ENCODE assay signal across 20 mouse cellular contexts in genomic region chr17:12051031-12051430, GRCm38 (mm10).
DNase-seq lines count a peak whose midpoint lies in the region; ATAC-seq lines count a peak whose summit lies in the region.
"Had no signal": no experiment of that assay in that cellular context is flagged by ENCODE, and none has a peak within 500 bp of the region (broad histone marks: within the 10 kb centered on the region; RNA-seq: fewer than 3 reads in every experiment).

No protein-coding gene starts in this region.

- DNase-seq in adrenal gland, adult (ENCODE audit: inconsistent age in 2 of 2, low spot score in 1 of 2) = peak; percentile 45 to 74
- DNase-seq in adrenal gland, postnatal 4 days (ENCODE audit: low spot score in 2 of 2) = no peak
- DNase-seq in forebrain, embryonic 10.5 days (ENCODE audit: extremely low spot score, low spot score) = peak; percentile 11
- DNase-seq in lung, postnatal 36 days = peak; percentile 21
- no peak for DNase-seq in lung, postnatal 14 days
- DNase-seq in skeletal muscle tissue, adult 2 months (ENCODE audit: low read depth, low spot score) = peak; percentile 44
- no peak for DNase-seq in natural killer cell, adult 2 months (ENCODE audit: low spot score in 2 of 2)
- DNase-seq: cerebellum, adult 2 months; cerebellum, postnatal 10 days; gastrocnemius, postnatal 10 days; heart, adult 2 months; heart, postnatal 14 days had no signal

- H3K27me3 ChIP-seq in forebrain, embryonic 10.5 days (ENCODE audit: poor library complexity, severe bottlenecking) = peaks cover 12% of the 10 kb centered on the region
- H3K27me3 ChIP-seq in forebrain, embryonic 15.5 days = no peaks in the 10 kb centered on the region
- H3K27me3 ChIP-seq: CH12.LX; heart, embryonic 15.5 days; intestine, embryonic 15.5 days had no signal

- H3K4me1 ChIP-seq in forebrain, embryonic 10.5 days = peaks cover 5% of the 10 kb centered on the region; the same call in 1 of the 2 replicates
- peaks cover 6% of the 10 kb centered on the region for H3K4me1 ChIP-seq in forebrain, embryonic 15.5 days
- H3K4me1 ChIP-seq: intestine, embryonic 15.5 days had no signal

- no peak overlapping the region for H3K27ac ChIP-seq in forebrain, embryonic 10.5 days
- no peak overlapping the region for H3K27ac ChIP-seq in forebrain, embryonic 15.5 days (replicated peaks)
- H3K27ac ChIP-seq: embryonic facial prominence, embryonic 10.5 days; heart, adult 2 months; heart, embryonic 15.5 days; hindbrain, embryonic 14.5 days; intestine, embryonic 15.5 days had no signal

- H3K4me2 ChIP-seq in forebrain, embryonic 15.5 days (replicated peaks) = no peak overlapping the region
- H3K4me2 ChIP-seq: heart, embryonic 11.5 days; heart, embryonic 15.5 days; hindbrain, embryonic 14.5 days; intestine, embryonic 15.5 days had no signal

- no peak overlapping the region for H3K4me3 ChIP-seq in forebrain, embryonic 10.5 days
- H3K4me3 ChIP-seq in forebrain, embryonic 15.5 days = no peak overlapping the region
- H3K4me3 ChIP-seq: embryonic facial prominence, embryonic 10.5 days; heart, adult 2 months; heart, embryonic 15.5 days; intestine, embryonic 15.5 days had no signal

- ATAC-seq in forebrain, embryonic 15.5 days (replicated peaks) = no peak
- ATAC-seq: forebrain, embryonic 14.5 days; intestine, embryonic 15.5 days had no signal

- no peak overlapping the region for H3K9ac ChIP-seq in forebrain, embryonic 15.5 days (replicated peaks)
- H3K9ac ChIP-seq: heart, embryonic 15.5 days; hindbrain, embryonic 14.5 days; intestine, embryonic 15.5 days had no signal

- WGBS in forebrain, embryonic 10.5 days = 87% methylated on average over 3 of the region's 3 CpGs
- 90% methylated on average over 3 of the region's 3 CpGs for WGBS in forebrain, embryonic 15.5 days

- H3K9me3 ChIP-seq in forebrain, embryonic 10.5 days = no peaks in the 10 kb centered on the region
- no peaks in the 10 kb centered on the region for H3K9me3 ChIP-seq in forebrain, embryonic 15.5 days
- H3K9me3 ChIP-seq: heart, embryonic 15.5 days; intestine, embryonic 15.5 days had no signal

- no peaks in the 10 kb centered on the region for H3K36me3 ChIP-seq in forebrain, embryonic 10.5 days (replicated peaks)
- H3K36me3 ChIP-seq in forebrain, embryonic 15.5 days = no peaks in the 10 kb centered on the region
- H3K36me3 ChIP-seq: embryonic facial prominence, embryonic 10.5 days; heart, embryonic 15.5 days; intestine, embryonic 15.5 days had no signal

Comparison
In these comparisons a context has a peak if more than half of its experiments do, and no peak if none do; other contexts are left out.
1. DNase-seq: peak in adrenal gland, adult (2 of 2), forebrain, embryonic 10.5 days (single experiment), lung, postnatal 36 days (single experiment) and skeletal muscle tissue, adult 2 months (single experiment); none in adrenal gland, postnatal 4 days (0 of 2), lung, postnatal 14 days (single experiment) and natural killer cell, adult 2 months (0 of 2).